Mouse (Mus musculus) heart, embryonic 10.5 days (tissue): ENCODE results near the gene 4930442H23Rik. TPM values are rescaled to one million over a fixed set of nuclear protein-coding genes. Genes with fewer than 3 reads are reported as not detected.
A peak's percentile ranks its signal among the peaks of the same experiment; 100 is the strongest.
"Not testable (repeated sequence)": the region's sequence is repeated elsewhere in the genome, so short reads cannot be mapped to it uniquely, and the experiment has no call there.

ENCODE experiments used
- DNase-seq: peaks from one replicate; pipeline ENCODE4 v3.0.0-alpha.2; 2017; ENCODE audit warnings: low spot score
- H3K27ac ChIP-seq: fragments of 300-500 bp; sonication (generic); 2 replicates; pipeline ENCODE4 v1.5.1; 2016; ENCODE audit warnings: mild to moderate bottlenecking
- H3K27me3 ChIP-seq: fragments of 300-500 bp; sonication (generic); 2 replicates; pipeline ENCODE4 v1.6.1; 2016; ENCODE audit warnings: mild to moderate bottlenecking; ENCODE audit not compliant: poor library complexity, insufficient read depth, severe bottlenecking
- H3K36me3 ChIP-seq: fragments of 300-500 bp; sonication (generic); 2 replicates; pipeline ENCODE4 v1.6.1; 2016; ENCODE audit warnings: mild to moderate bottlenecking, moderate library complexity
- H3K4me1 ChIP-seq: fragments of 300-500 bp; sonication (generic); 2 replicates; pipeline ENCODE4 v1.6.1; 2016; ENCODE audit warnings: mild to moderate bottlenecking
- H3K4me3 ChIP-seq: fragments of 300-500 bp; sonication (generic); 2 replicates; pipeline ENCODE4 v1.5.1; 2016; ENCODE audit warnings: mild to moderate bottlenecking, moderate library complexity
- H3K9me3 ChIP-seq: fragments of 300-500 bp; sonication (generic); 2 replicates; pipeline ENCODE4 v1.6.1; 2016; ENCODE audit warnings: mild to moderate bottlenecking, moderate library complexity
- WGBS: fragments of 180-500 bp; shearing (Covaris S2); methylation state at CpG from one replicate; pipeline ENCODE4 v1.1.7; 2016; 5-methylcytosine and 5-hydroxymethylcytosine counted together
- polyA plus RNA-seq: library from polyadenylated mRNA; unstranded; fragments of >200 nt; fragmentation: Nextera tagmentation; extraction: Ambion mirVana; gene quantifications from 2 replicates; pipeline ENCODE4 v1.2.1, GENCODE M21; 2016

Gene 4930442H23Rik
- polyA plus RNA-seq = not detected in 2 replicates

GRCm38 (mm10) chr10:81183805-81184204, at the start of gene 4930442H23Rik:
4930442H23Rik (minus strand) TSS chr10:81183849.
- Histone ChIP-seq H3K4me3 (peak within 1 kb of the TSS; percentile 67), H3K9me3 (no peaks in the 10 kb centered on the region), H3K27me3 (no peaks in the 10 kb centered on the region), H3K36me3 (peaks cover 82% of the 10 kb centered on the region), H3K27ac (peak within 1 kb of the TSS; percentile 92), H3K4me1 (peaks cover 52% of the 10 kb centered on the region)
- no peak for DNase-seq
- WGBS = 78% methylated on average over 5 of the region's 5 CpGs

GRCm38 (mm10) chr10:81233226-81233585, 49.6 kb upstream of the 4930442H23Rik start:
- H3K27me3 ChIP-seq = peaks cover 59% of the 10 kb centered on the region
- no peak for DNase-seq

GRCm38 (mm10) chr10:81232580-81233225, 49.1 kb upstream of the 4930442H23Rik start, which contains the start of gene Zfr2:
Zfr2 (plus strand) TSS chr10:81233155.
- peaks cover 58% of the 10 kb centered on the region for H3K27me3 ChIP-seq
- WGBS = 7% methylated on average over 29 of the region's 29 CpGs
- peak; percentile 95 for DNase-seq
- H3K36me3 ChIP-seq = no peaks in the 10 kb centered on the region; the same call in 1 of the 2 replicates
- peaks cover 36% of the 10 kb centered on the region for H3K4me1 ChIP-seq
- peak within 1 kb of the TSS; percentile 94 for H3K27ac ChIP-seq
- no peaks in the 10 kb centered on the region for H3K9me3 ChIP-seq
- H3K4me3 ChIP-seq = peak within 1 kb of the TSS; percentile 84

More at GRCm38 (mm10) chr10:81233226-81233585, 49.6 kb upstream of the 4930442H23Rik start:
- Histone ChIP-seq H3K4me1 (peaks cover 41% of the 10 kb centered on the region), H3K4me3 (peak overlapping the region; percentile 84), H3K27ac (peak overlapping the region; percentile 94), H3K9me3 (no peaks in the 10 kb centered on the region), H3K36me3 (no peaks in the 10 kb centered on the region; the same call in 1 of the 2 replicates)
- under 1% methylated on average over 27 of the region's 28 CpGs for WGBS

- H3K9me3 ChIP-seq = no peaks in the 10 kb centered on the region
- H3K36me3 ChIP-seq = no peaks in the 10 kb centered on the region; the same call in 1 of the 2 replicates
- H3K4me3 ChIP-seq = no peak overlapping the region
- H3K4me1 ChIP-seq = peaks cover 31% of the 10 kb centered on the region
- WGBS = 47% methylated on average over 7 of the region's 7 CpGs
- H3K27ac ChIP-seq = no peak overlapping the region
- no peak for DNase-seq
- H3K27me3 ChIP-seq = peaks cover 46% of the 10 kb centered on the region
These were observed 47.8 kb upstream of the 4930442H23Rik start for GRCm38 (mm10) chr10:81231436-81231835.

GRCm38 (mm10) chr10:81230438-81231332, 47.0 kb upstream of the 4930442H23Rik start, which contains the start of gene Atcay:
Atcay (minus strand) TSS chr10:81230833.
- Histone ChIP-seq H3K27me3 (peaks cover 50% of the 10 kb centered on the region), H3K9me3 (no peaks in the 10 kb centered on the region), H3K36me3 (no peaks in the 10 kb centered on the region; the same call in 1 of the 2 replicates), H3K4me1 (peaks cover 31% of the 10 kb centered on the region), H3K4me3 (peak within 1 kb of the TSS; percentile 44), H3K27ac (peak within 1 kb of the TSS; percentile 36; the same call in 1 of the 2 replicates)
- DNase-seq = no peak
- whole genome bisulfite sequencing = 12% methylated on average over 27 of the region's 27 CpGs

GRCm38 (mm10) chr10:81229735-81230437, 46.2 kb upstream of the 4930442H23Rik start:
- H3K4me3 ChIP-seq = peak overlapping the region; percentile 44
- no peaks in the 10 kb centered on the region for H3K9me3 ChIP-seq
- no peak for DNase-seq
- peaks cover 51% of the 10 kb centered on the region for H3K27me3 ChIP-seq
- whole genome bisulfite sequencing = 13% methylated on average over 20 of the region's 20 CpGs
- H3K27ac ChIP-seq = no peak overlapping the region
- no peaks in the 10 kb centered on the region; the same call in 1 of the 2 replicates for H3K36me3 ChIP-seq
- H3K4me1 ChIP-seq = peaks cover 31% of the 10 kb centered on the region

- 56% methylated on average over 2 of the region's 2 CpGs for WGBS
- not testable (repeated sequence) for H3K4me1 ChIP-seq, H3K36me3 ChIP-seq, H3K27ac ChIP-seq, H3K4me3 ChIP-seq, H3K9me3 ChIP-seq, DNase-seq
- H3K27me3 ChIP-seq = peaks cover 24% of the 10 kb centered on the region
These were observed 40.1 kb upstream of the 4930442H23Rik start for GRCm38 (mm10) chr10:81223731-81224130.

- H3K9me3 ChIP-seq = no peaks in the 10 kb centered on the region
- no peak overlapping the region for H3K4me3 ChIP-seq
- WGBS = 82% methylated on average over 5 of the region's 5 CpGs
- H3K4me1 ChIP-seq = 0 out of 2 replicates have a peak, but pooled peaks cover 4% of the 10 kb centered on the region
- H3K27me3 ChIP-seq = peaks cover 17% of the 10 kb centered on the region; the same call in 1 of the 2 replicates
- DNase-seq = no peak
- H3K36me3 ChIP-seq = no peaks in the 10 kb centered on the region
- H3K27ac ChIP-seq = no peak overlapping the region
These were observed 37.9 kb upstream of the 4930442H23Rik start for GRCm38 (mm10) chr10:81221402-81222015.

- DNase-seq = no peak
- 37% methylated on average over 7 of the region's 7 CpGs for WGBS
- Histone ChIP-seq H3K4me3 (no peak overlapping the region), H3K4me1 (0 out of 2 replicates have a peak, but pooled peaks cover 4% of the 10 kb centered on the region), H3K27ac (no peak overlapping the region), H3K9me3 (no peaks in the 10 kb centered on the region), H3K36me3 (no peaks in the 10 kb centered on the region), H3K27me3 (peaks cover 12% of the 10 kb centered on the region; the same call in 1 of the 2 replicates)
These were observed 34.3 kb upstream of the 4930442H23Rik start for GRCm38 (mm10) chr10:81217964-81218363.

- H3K27me3 ChIP-seq = peaks cover 12% of the 10 kb centered on the region; the same call in 1 of the 2 replicates
- 36% methylated on average over 1 of the region's 1 CpGs for WGBS
- not testable (repeated sequence) for H3K27ac ChIP-seq, H3K4me1 ChIP-seq, DNase-seq, H3K4me3 ChIP-seq, H3K9me3 ChIP-seq, H3K36me3 ChIP-seq
These were observed 33.6 kb upstream of the 4930442H23Rik start for GRCm38 (mm10) chr10:81217267-81217666.

GRCm38 (mm10) chr10:81216810-81217209, 33.2 kb upstream of the 4930442H23Rik start:
- DNase-seq = no peak
- no peak overlapping the region for H3K27ac ChIP-seq
- H3K4me3 ChIP-seq = no peak overlapping the region
- H3K36me3 ChIP-seq = no peaks in the 10 kb centered on the region
- H3K9me3 ChIP-seq = no peaks in the 10 kb centered on the region
- H3K27me3 ChIP-seq = peaks cover 12% of the 10 kb centered on the region; the same call in 1 of the 2 replicates
- 0 out of 2 replicates have a peak, but pooled peaks cover 4% of the 10 kb centered on the region for H3K4me1 ChIP-seq
- WGBS = 82% methylated on average over 6 of the region's 6 CpGs

- no peak for DNase-seq
- H3K9me3 ChIP-seq = no peaks in the 10 kb centered on the region
- H3K4me3 ChIP-seq = no peak overlapping the region
- WGBS = 85% methylated on average over 6 of the region's 6 CpGs
- no peak overlapping the region for H3K27ac ChIP-seq
- peaks cover 12% of the 10 kb centered on the region; the same call in 1 of the 2 replicates for H3K27me3 ChIP-seq
- 0 out of 2 replicates have a peak, but pooled peaks cover 4% of the 10 kb centered on the region for H3K4me1 ChIP-seq
- no peaks in the 10 kb centered on the region for H3K36me3 ChIP-seq
These were observed 32.6 kb upstream of the 4930442H23Rik start for GRCm38 (mm10) chr10:81216260-81216659.
